Mouse (Mus musculus) brown adipose tissue, adult 24 weeks (tissue): Measurements from ENCODE around the gene Arl3. TPM values are rescaled to one million over a fixed set of nuclear protein-coding genes. Genes with fewer than 3 reads are reported as not detected.

Experiments
- H3K27ac ChIP-seq: fragments of 200-500 bp; replicated peaks from 2 replicates; pipeline ENCODE4 v1.5.1; 2012; ENCODE audit warnings: low read depth, mild to moderate bottlenecking, low read length
- H3K4me1 ChIP-seq: fragments of 200-500 bp; 2 replicates; pipeline ENCODE4 v1.6.1; 2012; ENCODE audit warnings: low read length, mixed read lengths; ENCODE audit not compliant: control insufficient read depth, insufficient read depth, insufficient read length
- H3K4me3 ChIP-seq: fragments of 200-500 bp; 2 replicates; pipeline ENCODE4 v1.5.1; 2012; ENCODE audit warnings: low read depth, mild to moderate bottlenecking, low read length, moderate library complexity; ENCODE audit not compliant: insufficient read depth
- polyA plus RNA-seq: library from polyadenylated mRNA; stranded (reverse); fragments of >200 nt; gene quantifications from 2 replicates; pipeline ENCODE4 v1.2.4, GENCODE M21; 2012; ENCODE audit not compliant: missing spikeins, insufficient read depth, insufficient read length

Arl3 gene
- polyA plus RNA-seq, 1 experiment = 58.1 TPM

DNA sequence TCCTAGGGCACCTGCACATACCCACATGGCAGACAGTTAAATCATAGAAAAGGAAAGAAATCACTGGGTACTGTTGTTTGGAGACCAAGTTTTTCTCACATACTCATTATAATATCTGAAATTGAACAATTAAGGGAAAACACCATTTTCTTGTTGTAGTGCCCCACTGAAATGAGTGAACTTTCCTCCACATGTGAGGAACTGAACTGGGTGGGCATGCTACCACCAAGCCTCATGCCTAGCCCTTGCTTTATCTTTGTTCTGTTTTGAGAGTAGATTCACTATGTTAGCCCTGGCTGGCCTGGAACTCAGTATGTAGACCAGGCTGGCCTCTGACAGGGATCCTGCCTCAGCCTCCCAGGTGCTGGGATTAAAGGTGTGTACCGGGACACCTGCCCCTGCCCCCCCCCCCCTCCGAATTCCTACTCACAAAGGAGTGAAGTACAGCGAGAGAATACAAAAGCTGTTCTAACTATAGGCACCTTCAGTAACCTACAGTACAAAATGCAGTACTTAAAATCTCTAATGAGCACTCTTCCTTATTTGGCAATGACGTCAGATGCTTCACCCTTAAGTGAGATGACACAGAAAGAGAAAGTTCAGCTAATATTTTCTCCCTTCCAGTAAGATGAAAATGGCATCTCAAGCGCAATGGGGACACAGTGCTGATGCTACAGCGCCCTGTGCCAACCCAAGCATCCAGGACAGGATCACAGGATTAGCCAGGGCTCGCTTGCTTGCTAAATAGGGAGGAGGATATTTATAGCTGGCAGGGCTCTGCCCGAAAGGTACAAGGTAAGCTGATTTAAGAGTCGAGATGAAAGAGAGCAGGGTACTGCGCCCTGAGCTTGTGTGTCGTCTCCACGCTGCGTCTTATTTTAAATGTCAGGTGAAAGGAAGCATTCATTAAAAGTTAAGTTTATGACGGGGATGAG lies 10.2 kb downstream of the Arl3 start:
- Histone ChIP-seq H3K4me3 (no peak overlapping the region), H3K27ac (no peak overlapping the region), H3K4me1 (no peaks in the 10 kb centered on the region; the same call in 1 of the 2 replicates)

- Histone ChIP-seq H3K27ac (no peak overlapping the region), H3K4me1 (no peaks in the 10 kb centered on the region; the same call in 1 of the 2 replicates)
Measured at GRCm38 (mm10) chr19:46562132-46562531, 10.9 kb downstream of the Arl3 start.

DNA sequence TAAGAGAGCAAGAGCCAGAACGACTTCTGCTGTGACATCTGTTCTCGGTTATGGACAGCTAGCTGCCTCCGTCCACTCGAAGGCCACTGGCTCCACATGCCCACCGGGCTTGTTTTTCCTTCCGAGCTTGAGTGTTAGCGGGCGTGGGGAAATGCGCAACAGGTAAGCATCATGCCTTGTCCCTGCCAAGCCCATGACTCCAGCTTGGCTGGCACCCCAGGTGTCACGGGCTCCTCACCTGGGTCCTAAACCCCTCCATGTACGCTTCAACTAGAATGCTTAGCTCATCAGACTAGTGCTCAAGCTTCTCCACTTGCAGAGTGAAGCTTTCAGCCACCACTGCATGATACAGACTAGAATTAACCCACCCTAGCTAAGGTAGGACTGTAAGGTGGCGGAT lies 14.4 kb downstream of the Arl3 start:
- H3K4me1 ChIP-seq = no peaks in the 10 kb centered on the region; the same call in 1 of the 2 replicates
- H3K27ac ChIP-seq = no peak overlapping the region
- no peak overlapping the region for H3K4me3 ChIP-seq

More at GRCm38 (mm10) chr19:46562132-46562531, 10.9 kb downstream of the Arl3 start:
- H3K4me3 ChIP-seq = no peak overlapping the region

DNA sequence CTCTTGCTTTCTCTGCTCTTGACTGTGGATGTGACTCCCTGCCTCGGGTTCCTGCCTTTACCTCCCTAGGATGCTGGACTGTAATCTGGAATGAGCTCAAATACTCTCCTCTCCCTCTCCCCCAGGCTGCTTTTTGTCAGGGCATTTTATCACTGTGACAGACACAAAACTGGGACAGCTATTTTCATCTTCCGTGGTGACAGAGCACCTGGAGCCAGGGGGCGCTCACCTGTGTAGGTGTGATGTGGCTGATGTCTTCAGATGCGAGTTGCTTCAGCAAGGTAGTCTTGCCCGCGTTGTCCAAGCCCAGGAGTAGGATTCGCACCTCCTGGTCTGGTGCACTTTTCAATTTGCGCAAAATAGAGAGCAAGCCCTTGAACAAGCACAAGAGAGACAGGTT lies 15.0 kb downstream of the Arl3 start:
- no peak overlapping the region for H3K4me3 ChIP-seq
- no peak overlapping the region for H3K27ac ChIP-seq
- H3K4me1 ChIP-seq = no peaks in the 10 kb centered on the region; the same call in 1 of the 2 replicates

DNA sequence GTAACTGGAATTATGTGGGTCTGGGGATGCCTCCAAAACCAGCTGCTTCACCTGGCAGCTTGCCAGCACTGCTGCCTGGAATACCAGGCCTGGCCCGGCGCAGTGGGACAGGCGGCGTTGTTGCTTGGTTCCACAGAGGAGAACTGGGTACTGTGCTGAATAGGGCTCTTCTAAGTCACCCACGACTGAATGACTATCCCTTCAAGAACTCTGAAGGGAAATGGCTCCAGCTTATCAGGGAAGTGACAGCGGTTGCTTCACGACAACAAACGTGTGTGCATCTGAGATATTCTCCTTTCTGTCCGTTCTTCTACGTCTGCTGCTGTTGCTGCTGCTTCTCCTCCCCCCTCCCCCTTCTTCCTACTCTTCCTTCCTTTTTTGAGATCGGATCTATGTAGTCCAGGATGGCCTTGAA lies 19.4 kb downstream of the Arl3 start:
- no peaks in the 10 kb centered on the region for H3K4me1 ChIP-seq
- no peak overlapping the region for H3K4me3 ChIP-seq
- no peak overlapping the region for H3K27ac ChIP-seq

DNA sequence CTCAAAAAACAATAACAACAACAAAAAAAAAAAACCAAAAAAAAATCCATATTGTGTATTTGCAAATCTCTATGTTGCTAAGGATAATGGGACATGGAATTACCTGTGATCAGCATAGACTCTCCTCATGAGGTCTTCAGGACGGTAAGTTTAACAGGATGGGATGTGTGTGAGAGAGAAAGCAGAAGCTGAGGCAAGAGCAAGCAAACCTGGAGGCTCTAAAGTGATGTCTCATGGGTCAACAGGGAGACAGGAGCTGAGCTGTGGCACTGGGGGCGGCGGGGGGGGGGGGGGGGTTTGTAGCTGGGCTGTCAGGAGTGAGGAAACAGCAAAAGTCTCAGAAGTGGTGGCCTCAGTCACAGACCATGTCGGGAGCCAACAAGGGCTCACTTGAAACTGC lies 20.5 kb downstream of the Arl3 start:
- Histone ChIP-seq H3K4me1 (no peaks in the 10 kb centered on the region), H3K27ac (no peak overlapping the region), H3K4me3 (no peak overlapping the region)

- Histone ChIP-seq H3K4me3 (no peak overlapping the region), H3K27ac (no peak overlapping the region), H3K4me1 (no peaks in the 10 kb centered on the region)
Measured at GRCm38 (mm10) chr19:46550385-46550784, 22.6 kb downstream of the Arl3 start.

GRCm38 (mm10) chr19:46548110-46548509 lies 24.9 kb downstream of the Arl3 start:
- no peak overlapping the region for H3K4me3 ChIP-seq
- H3K27ac ChIP-seq = no peak overlapping the region
- no peaks in the 10 kb centered on the region for H3K4me1 ChIP-seq

- H3K27ac ChIP-seq = no peak overlapping the region
- H3K4me1 ChIP-seq = no peaks in the 10 kb centered on the region
- H3K4me3 ChIP-seq = no peak overlapping the region
Measured at GRCm38 (mm10) chr19:46547565-46547964, 25.4 kb downstream of the Arl3 start.

GRCm38 (mm10) chr19:46542750-46543149 lies 30.2 kb downstream of the Arl3 start:
- H3K4me1 ChIP-seq = no peaks in the 10 kb centered on the region
- H3K4me3 ChIP-seq = no peak overlapping the region
- no peak overlapping the region for H3K27ac ChIP-seq

GRCm38 (mm10) chr19:46538213-46538612 lies 34.8 kb downstream of the Arl3 start:
- Histone ChIP-seq H3K4me1 (no peaks in the 10 kb centered on the region), H3K4me3 (no peak overlapping the region), H3K27ac (no peak overlapping the region)

- H3K4me1 ChIP-seq = no peaks in the 10 kb centered on the region
- H3K27ac ChIP-seq = no peak overlapping the region
- H3K4me3 ChIP-seq = no peak overlapping the region
Measured at GRCm38 (mm10) chr19:46537357-46537756, 35.6 kb downstream of the Arl3 start.

GRCm38 (mm10) chr19:46534542-46535098 lies 38.4 kb downstream of the Arl3 start:
- Histone ChIP-seq H3K4me3 (no peak overlapping the region), H3K4me1 (peaks cover 3% of the 10 kb centered on the region; the same call in 1 of the 2 replicates), H3K27ac (no peak overlapping the region)

DNA sequence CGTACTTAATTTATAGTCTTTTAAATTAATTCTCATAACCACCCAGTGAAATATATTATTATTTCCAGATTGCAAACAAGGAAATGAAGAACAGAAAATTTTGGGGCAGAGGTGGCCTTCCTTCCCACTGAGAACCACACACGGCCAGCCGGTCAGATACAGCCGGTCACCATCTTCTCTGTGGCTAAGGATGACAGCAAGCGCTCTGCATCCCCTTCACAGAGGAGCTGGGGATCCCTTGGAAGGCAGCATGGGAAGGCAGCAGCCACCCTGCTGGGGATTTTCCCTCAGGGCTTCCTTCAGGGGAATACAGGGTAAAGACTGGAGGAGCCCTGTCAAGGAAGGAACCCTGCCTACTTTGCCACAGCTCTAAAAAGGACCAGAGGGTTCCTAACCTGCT lies 39.5 kb downstream of the Arl3 start:
- Histone ChIP-seq H3K27ac (no peak overlapping the region), H3K4me3 (no peak overlapping the region), H3K4me1 (peaks cover 7% of the 10 kb centered on the region; the same call in 1 of the 2 replicates)

- Histone ChIP-seq H3K4me3 (no peak overlapping the region), H3K27ac (no peak overlapping the region), H3K4me1 (peaks cover 7% of the 10 kb centered on the region)
Measured at GRCm38 (mm10) chr19:46533066-46533465, 39.9 kb downstream of the Arl3 start.
